Mouse (Mus musculus) regulatory T cell (primary cell): ENCODE data around the gene Smim5.

Experiments
- in situ Hi-C: fragments of 300-600 bp; cut with MboI, MseI; formaldehyde crosslinking; loops from one replicate; pipeline ENCODE4 v1.15.1; 2025; ENCODE audit warnings: high pct_unique_total_duplicates

The Smim5 gene

DNA sequence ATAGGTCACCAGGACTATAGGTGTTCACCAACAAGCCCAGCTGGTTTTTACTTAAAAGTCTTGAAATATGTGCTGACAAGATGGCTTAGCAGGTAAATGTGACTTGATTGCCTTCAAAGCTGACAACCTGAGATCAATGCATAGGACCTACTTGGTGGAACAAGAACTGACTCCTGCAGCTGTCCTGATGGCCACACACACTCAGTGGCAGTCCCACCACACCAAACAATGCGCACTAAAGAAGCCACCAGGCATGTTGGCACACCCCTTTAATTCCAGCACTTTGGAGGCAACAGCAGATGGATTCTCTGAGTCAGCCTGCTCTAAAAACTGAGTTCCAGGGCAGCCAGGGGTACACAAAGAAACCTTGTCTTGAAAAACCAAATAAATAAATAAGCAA lies 22.2 kb downstream of the Smim5 start:
- in situ Hi-C loops: no loop called here

GRCm38 (mm10) chr11:115929031-115929430 lies 29.3 kb downstream of the Smim5 start:
- in situ Hi-C loops: no loop called here

- in situ Hi-C loops: no loop called here
Measured at GRCm38 (mm10) chr11:115929818-115930217, 30.1 kb downstream of the Smim5 start.

- in situ Hi-C loops: no loop called here
Measured at GRCm38 (mm10) chr11:115931235-115931634, 31.5 kb downstream of the Smim5 start.

DNA sequence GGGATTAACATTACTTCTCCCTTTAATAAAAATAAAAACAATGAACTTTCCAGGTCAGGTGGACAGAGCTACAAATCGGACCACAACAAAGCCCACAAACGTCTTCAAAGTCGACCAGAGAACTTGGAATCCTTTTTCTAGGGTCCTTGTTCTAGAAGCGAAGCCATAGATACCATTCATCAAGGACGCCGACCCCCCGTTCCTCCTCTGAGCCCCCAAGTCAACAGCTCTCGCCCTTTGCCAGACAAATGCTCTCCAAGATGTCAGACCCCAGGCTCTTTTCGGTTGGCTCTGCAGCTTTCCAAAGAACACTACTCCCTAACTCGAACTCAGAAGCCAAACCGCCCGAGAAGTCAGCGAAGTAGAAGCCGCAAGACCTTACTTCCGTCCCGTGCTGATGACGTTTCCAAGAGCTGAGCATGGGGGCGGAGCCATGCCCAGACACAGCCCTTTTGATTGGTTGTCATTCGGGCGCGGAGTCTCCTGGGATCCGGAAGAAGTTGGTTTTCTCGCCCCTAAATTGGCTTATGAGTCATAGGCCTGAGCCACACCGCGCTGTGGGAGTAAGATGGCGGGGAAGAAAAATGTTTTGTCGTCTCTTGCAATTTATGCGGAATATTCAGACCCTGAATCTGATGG lies 33.5 kb downstream of the Smim5 start, which contains the start of the genes Sap30bp and Recql5:
Gene Sap30bp (plus strand): TSS at position 175 of the 639 bp plus-strand sequence.
Gene Recql5 (minus strand): TSS at position 370 of the 639 bp plus-strand sequence.
- in situ Hi-C loops: no loop called here

DNA sequence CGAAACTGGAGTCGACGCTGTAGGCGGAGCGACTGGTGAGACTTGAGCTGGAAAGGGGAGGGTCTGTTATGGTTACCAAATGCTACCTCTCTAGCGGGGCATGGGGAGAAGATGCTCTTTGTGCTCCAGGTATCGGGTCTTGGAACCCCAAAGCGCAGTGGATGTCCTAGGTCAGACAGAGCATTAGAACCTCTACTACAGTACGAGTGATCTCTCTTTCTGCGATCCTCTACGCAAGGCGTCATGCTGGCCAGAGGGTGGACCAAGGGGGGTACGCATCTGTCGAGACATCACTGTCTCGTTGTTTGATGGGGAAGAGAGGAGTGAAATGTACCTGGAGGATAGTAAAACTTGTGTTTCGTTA lies 34.0 kb downstream of the Smim5 start:
- in situ Hi-C loops: no loop called here

DNA sequence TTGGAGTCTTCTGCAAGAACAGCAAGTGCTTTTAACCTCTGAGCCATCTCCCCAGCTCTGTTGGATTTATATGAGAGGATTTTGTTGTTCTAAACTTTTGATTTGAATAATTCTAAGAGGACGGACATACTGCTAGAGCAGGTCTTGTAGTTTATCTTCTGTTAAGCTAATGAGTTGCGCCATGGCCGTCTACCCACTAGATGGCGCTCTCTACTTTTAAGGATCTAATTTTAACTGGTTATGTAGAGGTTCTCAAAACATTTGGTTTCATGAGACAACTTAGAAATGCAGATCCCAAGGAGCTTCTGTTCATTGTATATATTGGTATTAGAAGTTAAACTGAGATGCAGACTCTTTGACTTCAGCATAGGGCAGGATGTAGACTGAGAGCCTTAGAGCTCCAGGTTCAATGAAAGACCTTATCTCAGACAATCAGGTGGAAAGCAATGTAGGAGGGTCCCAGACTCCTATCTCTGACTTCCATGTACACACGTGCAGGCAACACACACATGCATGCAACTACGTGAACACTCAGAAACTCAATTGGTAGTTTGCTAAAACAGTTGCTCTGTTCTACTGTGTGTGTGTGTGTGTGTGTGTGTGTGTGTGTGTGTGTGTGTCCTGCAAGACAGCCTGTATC lies 40.0 kb downstream of the Smim5 start:
- in situ Hi-C loops: no loop called here

- in situ Hi-C loops: no loop called here
Measured at GRCm38 (mm10) chr11:115941980-115942379, 42.2 kb downstream of the Smim5 start.

- in situ Hi-C loops: no loop called here
Measured at GRCm38 (mm10) chr11:115945247-115945646, 45.5 kb downstream of the Smim5 start.

DNA sequence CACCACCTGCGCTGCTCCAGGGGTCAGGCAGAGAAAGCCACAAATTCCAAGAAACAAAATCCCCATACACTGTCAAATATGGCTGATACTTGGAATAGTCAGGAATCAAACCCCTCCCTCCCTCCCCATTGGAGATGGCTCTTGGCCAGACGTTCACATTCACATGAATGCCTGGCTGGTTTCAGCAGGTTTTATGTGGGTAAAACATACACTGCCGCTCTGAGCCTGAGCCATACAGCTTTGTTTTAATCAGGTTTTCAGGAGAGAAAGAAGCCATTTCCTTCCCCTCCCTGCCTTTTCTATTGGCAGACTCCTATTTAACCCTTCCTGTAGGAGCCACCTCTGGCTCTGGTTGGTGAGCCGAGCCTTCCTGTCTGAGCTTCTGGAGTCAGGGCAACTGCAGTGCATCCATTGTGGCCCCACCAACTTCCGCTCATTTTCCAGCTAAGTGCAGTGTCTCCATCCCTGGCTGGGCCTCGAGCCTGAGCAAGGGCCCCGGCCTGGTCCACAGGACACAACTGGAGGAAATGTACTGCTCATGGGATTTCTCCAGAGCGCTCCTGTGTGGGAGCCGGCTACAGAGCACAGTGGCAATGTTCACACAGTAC lies 46.6 kb downstream of the Smim5 start:
- in situ Hi-C loops: no loop called here

DNA sequence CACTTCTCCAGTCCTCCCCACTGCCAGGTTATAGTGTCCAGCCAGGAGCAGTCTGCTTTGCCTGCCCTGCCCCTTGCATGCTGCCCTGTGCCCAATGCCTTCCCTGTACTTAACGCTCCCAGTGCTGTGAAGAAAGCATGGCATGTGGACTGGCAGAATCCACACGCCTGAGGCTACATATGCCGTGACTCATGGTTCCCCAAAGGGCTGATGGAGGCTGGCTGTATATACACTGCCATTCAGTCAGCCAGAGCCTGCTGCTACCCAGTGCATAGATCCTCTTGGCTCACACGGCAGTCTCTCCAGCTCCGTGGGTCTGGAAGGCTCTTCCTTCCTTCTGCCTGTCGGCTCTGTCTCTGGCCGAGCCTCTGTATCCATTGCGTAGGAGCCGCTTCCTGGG lies 48.5 kb downstream of the Smim5 start:
- in situ Hi-C loops: no loop called here

GRCm38 (mm10) chr11:115950719-115951118 lies 51.0 kb downstream of the Smim5 start:
- in situ Hi-C loops: no loop called here

- in situ Hi-C loops: no loop called here
Measured at GRCm38 (mm10) chr11:115954712-115955111, 54.9 kb downstream of the Smim5 start.

GRCm38 (mm10) chr11:115955195-115955858 lies 55.6 kb downstream of the Smim5 start:
- in situ Hi-C loops: no loop called here
